Mouse (Mus musculus) c-Kit-negative CD71-positive TER-119-positive erythroid progenitor cells, embryonic 14.5 days (primary cell): ENCODE data around the gene Pabpn1.

ENCODE experiments used
- DNase-seq: peaks from one replicate; pipeline ENCODE4 v3.0.0-alpha.2; 2013; ENCODE audit warnings: low read depth, low spot score

Pabpn1 gene

GRCm38 (mm10) chr14:54892200-54892599 is at the start of gene Pabpn1:
Gene Pabpn1, plus strand, starts transcription at chr14:54892500.
- DNase-seq: no peak

- no peak for DNase-seq
Observed at GRCm38 (mm10) chr14:54843461-54843860, 48.8 kb upstream of the Pabpn1 start.

DNA sequence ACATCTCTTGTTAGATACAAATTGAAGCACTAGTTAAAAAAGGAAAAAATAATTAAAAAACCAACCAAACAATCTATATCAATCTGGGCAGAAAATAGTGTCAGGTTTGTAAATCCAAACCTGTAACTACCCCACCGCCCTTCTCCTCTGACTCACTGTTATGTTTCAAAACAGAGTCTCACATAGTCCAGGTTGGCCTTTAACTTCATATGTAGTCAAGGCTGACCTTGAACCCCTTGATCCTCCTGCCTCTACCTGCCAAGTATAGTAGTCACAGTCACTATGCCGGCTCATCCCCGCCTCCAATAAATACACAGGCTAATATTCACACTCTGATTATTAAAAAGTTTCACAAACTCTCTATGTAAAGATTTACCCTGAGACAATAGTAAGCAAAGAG is 36.6 kb upstream of the Pabpn1 start:
- DNase-seq: no peak

GRCm38 (mm10) chr14:54856703-54857102 is 35.6 kb upstream of the Pabpn1 start:
- DNase-seq: no peak

GRCm38 (mm10) chr14:54857891-54858290 is 34.4 kb upstream of the Pabpn1 start:
- DNase-seq: no peak

GRCm38 (mm10) chr14:54860511-54860910 is 31.8 kb upstream of the Pabpn1 start:
- DNase-seq: no peak

DNA sequence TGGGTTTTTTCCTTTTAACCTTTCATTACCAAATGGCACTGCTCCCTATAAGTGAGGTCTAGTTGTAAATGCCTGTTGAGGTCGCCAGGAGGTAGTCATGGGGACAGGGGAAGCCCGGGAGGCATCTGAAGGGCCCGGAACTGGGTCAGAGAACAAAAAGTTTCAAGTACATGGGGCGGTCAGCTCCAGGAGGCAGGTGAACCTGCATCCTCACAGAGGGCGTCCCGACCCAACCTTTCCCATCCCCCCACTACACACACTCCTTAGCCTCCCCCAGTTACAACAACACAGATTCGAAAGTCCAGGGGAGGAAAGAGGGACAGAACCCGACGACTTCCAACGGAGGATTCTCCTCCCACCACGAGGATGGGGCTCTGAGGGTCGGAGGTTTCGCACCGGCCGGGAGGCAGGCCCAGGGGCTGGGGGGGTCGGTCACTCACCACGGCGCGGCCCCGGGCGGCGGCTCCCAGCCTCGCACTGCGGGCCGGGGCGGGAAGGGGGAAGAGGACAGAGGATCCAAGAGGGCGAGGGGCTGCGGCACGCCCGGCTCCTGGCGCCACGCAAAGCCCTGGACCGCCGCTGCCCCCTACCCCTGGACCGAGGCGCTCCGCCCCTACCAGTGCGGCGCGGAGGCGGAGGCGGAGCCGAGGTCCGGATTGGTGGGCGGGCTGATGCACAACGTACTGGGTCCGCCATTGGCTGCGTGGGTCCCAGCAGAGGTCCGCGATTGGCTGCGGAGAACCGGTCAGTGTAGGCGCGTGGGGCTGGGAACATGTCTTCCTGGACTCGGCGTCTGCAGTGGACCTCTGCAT is 28.6 kb upstream of the Pabpn1 start:
- DNase-seq: peak; percentile 72

DNA sequence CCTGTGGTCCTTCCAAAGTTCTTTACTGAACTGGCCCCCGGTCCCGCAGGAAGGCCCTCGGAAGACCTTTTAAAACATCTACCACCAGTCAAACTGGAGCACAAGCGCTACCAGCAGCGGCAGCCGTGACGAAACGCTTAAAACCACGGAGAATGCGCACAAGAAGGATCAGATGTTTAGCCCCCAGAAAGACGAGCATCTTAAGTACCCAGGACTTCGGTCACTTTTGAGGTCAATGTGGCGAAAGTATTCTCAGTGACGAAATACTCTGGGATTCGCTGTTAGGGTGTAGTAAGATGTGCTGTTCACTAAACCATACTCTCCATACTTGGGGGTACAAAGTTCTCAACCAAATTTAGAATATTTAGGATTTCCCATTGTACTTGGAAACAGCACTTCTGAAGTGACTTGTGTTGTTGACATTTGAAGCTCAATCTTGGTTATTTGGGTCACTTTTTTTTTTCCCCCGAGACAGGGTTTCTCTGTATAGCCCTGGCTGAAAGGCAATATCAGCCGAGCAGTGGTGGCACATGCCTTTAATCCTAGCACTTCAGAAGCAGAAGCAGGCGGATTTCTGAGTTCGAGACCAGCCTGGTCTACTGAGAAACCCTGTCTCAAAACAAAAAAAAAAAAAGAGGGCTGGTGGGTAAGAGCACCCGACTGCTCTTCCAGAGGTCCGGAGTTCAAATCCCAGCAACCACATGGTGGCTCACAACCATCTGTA is 27.8 kb upstream of the Pabpn1 start:
- DNase-seq: peak; percentile 20

GRCm38 (mm10) chr14:54865626-54866025 is 26.7 kb upstream of the Pabpn1 start:
- DNase-seq: no peak

DNA sequence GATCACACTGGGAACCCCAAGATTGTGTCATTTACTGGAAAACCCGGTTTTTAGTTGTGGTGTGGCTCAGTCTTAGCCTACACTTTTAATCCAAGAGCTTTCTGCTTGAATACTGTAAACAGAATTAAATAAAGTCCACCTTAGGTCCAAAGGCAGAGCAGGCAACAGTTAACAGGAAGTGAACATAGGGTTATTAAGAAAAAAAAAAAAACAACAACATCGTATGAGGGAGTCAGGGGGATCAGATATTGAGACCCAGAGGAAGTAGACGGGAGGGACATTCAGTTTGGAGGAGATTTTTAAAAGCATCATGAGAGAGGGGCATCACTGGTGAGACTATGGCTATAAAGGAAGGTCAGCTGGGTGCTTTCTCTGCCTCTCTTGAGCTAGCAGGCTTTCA is 26.0 kb upstream of the Pabpn1 start:
- no peak for DNase-seq

- no peak for DNase-seq
Observed at GRCm38 (mm10) chr14:54866936-54867335, 25.4 kb upstream of the Pabpn1 start.

GRCm38 (mm10) chr14:54868026-54868425 is 24.3 kb upstream of the Pabpn1 start:
- no peak for DNase-seq

- DNase-seq: no peak
Observed at GRCm38 (mm10) chr14:54870861-54871260, 21.4 kb upstream of the Pabpn1 start, which contains the start of gene Homez. Gene Homez, minus strand, starts transcription at chr14:54870961.

- DNase-seq: no peak
Observed at GRCm38 (mm10) chr14:54874165-54874564, 18.1 kb upstream of the Pabpn1 start.

DNA sequence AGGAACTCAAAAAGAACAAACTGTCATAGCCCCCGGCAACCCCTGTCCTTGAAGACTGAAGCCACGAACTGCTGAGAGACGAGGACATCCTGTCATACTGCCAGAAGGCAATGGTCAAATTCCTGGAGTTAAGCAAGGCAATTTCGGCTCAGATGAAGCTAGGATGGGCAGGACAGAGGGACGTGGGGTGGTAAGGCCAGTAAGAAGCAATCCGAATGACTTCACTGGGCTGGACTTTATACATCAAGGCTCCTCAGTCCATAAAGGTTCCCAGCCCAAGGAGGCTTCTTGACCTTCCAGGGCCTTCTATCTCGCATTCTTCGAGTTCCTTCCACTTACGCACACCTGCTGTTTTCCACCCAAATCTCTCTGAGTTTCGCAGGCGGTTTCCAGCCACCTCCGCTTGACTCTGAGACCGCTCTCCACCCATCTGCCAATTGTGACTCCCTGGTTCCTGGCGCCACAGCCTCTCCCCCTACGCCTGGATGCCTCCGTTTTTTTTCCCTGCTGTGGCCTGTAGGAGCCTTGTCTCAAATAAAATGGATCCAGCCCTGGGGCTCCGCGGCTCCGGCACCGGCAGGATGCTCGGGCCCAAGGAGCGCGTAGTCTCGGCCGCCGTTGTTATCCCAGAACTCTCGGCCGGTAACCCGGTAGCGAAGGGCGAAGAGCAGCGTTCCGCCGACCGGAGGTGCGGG is 16.3 kb upstream of the Pabpn1 start:
- no peak for DNase-seq

GRCm38 (mm10) chr14:54876539-54877047 is 15.7 kb upstream of the Pabpn1 start:
- peak; percentile 68 for DNase-seq

DNA sequence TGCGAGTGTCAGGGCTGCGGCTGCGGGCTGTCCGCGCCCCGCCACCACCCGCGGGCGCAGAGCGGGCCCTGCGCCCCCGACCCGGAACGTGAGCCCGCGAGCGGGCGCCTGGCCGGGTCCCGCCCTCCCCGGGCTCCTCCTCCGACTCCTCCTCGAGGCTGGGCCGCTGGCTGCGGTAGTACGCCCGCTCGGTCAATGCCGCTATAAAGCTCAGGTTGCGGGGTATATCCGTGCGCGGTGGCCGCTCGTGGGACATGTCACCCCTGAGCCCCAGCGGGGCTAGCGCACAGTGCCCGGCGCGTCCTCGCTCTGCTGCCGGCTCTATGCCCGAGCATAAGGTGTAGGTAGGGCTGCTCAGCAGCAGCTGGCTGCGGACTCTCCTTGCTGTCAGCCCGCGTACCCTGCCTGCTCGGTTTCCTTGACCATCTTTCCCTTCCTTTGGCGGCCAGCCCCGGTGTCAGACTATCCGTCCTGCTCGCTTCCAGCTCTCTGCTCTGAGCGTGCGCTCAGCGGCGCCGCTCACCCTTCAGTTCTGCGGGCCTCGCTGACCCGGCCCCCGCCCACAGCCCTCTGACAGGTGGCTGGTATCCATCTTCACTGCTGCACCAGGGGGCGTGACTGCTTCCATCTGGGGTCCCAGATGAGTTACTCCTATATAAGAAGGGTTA is 15.1 kb upstream of the Pabpn1 start, which contains the start of gene Ppp1r3e:
Ppp1r3e (minus strand) TSS at position 503 of the 668 bp plus-strand sequence.
- no peak for DNase-seq

DNA sequence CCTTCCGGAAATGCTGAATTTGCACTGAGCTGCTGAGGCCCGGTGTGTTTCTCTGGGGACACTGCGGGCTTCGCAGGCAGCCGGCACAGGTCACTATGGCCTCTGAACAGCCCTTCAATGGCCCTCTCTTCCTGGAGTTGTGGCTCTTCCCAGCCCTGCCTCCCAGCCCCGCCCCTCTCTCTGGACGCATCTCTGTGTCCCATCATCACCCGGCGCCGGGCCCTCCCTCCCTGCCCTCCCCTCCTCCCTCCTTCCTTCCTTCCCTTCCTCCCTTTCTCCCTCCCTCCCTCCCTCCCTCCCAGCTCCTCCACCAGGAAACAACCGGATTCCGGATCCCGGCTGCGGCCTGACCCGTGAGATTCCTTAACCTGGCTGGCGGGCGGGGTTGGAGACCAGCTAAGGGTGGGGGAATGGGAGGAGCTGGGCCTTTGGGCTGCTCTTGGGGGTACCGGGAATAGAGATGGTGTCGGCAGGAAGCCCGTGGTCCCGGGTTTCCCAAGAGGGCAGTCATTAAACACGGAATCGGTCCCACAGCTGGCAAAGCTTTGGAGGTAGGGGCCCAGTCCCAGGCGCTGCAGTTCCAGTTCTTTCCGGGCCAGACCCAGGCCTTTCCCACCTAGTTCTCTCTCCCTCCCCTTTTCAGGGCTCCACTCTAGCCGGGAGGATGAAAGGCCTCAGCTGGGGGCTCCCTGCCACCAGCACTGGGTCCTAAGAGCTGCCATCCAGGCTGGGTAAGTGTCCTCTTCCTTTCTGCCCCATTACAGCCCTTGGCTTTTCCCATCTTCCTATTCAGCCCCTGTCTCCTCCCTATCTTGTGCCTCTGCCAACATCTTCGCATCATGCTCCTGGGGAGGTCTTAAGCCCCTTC is 8.9 kb upstream of the Pabpn1 start, which contains the start of the genes Bcl2l2 and Gm20521:
Bcl2l2 (plus strand) TSS at position 224 of the 868 bp plus-strand sequence.
Gm20521 (plus strand) TSS at position 288 of the 868 bp plus-strand sequence.
- DNase-seq: no peak

DNA sequence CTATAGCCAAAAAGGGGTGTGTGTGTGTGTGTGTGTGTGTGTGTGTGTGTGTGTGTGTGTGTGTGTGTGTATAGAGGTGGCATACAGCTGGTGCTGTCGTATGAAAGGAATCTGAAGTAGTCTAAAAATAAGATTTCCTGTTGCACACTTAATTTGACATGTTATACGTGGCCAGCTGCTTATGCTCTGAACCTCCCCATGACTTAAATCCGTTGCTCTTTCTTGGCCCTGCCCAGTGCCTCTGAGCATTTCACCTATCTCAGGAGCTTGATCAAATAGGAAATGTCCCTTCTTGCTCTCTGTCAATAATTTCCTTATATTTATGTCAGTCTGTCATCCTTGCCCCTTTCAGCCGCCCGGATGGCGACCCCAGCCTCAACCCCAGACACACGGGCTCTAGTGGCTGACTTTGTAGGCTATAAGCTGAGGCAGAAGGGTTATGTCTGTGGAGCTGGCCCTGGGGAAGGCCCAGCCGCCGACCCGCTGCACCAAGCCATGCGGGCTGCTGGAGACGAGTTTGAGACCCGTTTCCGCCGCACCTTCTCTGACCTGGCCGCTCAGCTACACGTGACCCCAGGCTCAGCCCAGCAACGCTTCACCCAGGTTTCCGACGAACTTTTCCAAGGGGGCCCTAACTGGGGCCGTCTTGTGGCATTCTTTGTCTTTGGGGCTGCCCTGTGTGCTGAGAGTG is 8.1 kb upstream of the Pabpn1 start:
- DNase-seq: no peak

GRCm38 (mm10) chr14:54885309-54885708 is 7.0 kb upstream of the Pabpn1 start:
- DNase-seq: no peak
